9 mouse cellular contexts compared by ENCODE assay signal in genomic region chr5:41762947-41763730, GRCm38 (mm10). TPM values are rescaled to one million over a fixed set of nuclear protein-coding genes. Genes with fewer than 3 reads are reported as not detected.
DNase-seq lines count a peak whose midpoint lies in the region; ATAC-seq and TF ChIP-seq lines count a peak whose summit lies in the region.
"Had no signal": no experiment of that assay in that cellular context is flagged by ENCODE, and none has a peak within 500 bp of the region (broad histone marks: within the 10 kb centered on the region; RNA-seq: fewer than 3 reads in every experiment).

No protein-coding gene starts in this region.

- no peaks in the 10 kb centered on the region for H3K36me3 ChIP-seq in kidney, embryonic 14.5 days (ENCODE audit: control insufficient read depth, insufficient read depth, low read length)
- no peaks in the 10 kb centered on the region for H3K36me3 ChIP-seq in forebrain, embryonic 15.5 days
- H3K36me3 ChIP-seq in midbrain, embryonic 14.5 days (ENCODE audit: control insufficient read depth, insufficient read depth, low read length), result no peaks in the 10 kb centered on the region

- peak; percentile 65 for ATAC-seq in kidney, embryonic 14.5 days (ENCODE audit: low FRiP score, low TSS enrichment)
- ATAC-seq in forebrain, embryonic 15.5 days (replicated peaks), result peak; percentile 18; the same call in 1 of the 2 replicates
- no peak for ATAC-seq in midbrain, embryonic 14.5 days (ENCODE audit: low FRiP score, low TSS enrichment)

- peak overlapping the region; percentile 67 for H3K4me2 ChIP-seq in kidney, embryonic 14.5 days (replicated peaks; ENCODE audit: low read depth, low read length)
- H3K4me2 ChIP-seq in forebrain, embryonic 15.5 days (replicated peaks), result peak overlapping the region; percentile 52
- peak overlapping the region; percentile 54 for H3K4me2 ChIP-seq in midbrain, embryonic 14.5 days (ENCODE audit: low read length)

- peak overlapping the region; percentile 31 for H3K4me3 ChIP-seq in kidney, embryonic 14.5 days (ENCODE audit: low read length)
- H3K4me3 ChIP-seq in forebrain, embryonic 15.5 days, result peak overlapping the region; percentile 36
- H3K4me3 ChIP-seq in midbrain, embryonic 14.5 days (replicated peaks; ENCODE audit: low read depth, low read length), result peak overlapping the region; percentile 29
- H3K4me3 ChIP-seq in layer of hippocampus, adult 2 months, result no peak overlapping the region

- H3K27me3 ChIP-seq in kidney, embryonic 14.5 days (ENCODE audit: control insufficient read depth, insufficient read depth, low read length), result peaks cover 90% of the 10 kb centered on the region
- peaks cover 88% of the 10 kb centered on the region for H3K27me3 ChIP-seq in forebrain, embryonic 15.5 days
- H3K27me3 ChIP-seq in midbrain, embryonic 14.5 days (ENCODE audit: control insufficient read depth, insufficient read depth, low read length), result peaks cover 93% of the 10 kb centered on the region

- no peak for TF ChIP-seq CTCF in layer of hippocampus, adult 2 months (conservative IDR thresholded peaks at IDR 0.05)

- no peak overlapping the region for H3K27ac ChIP-seq in kidney, embryonic 14.5 days (ENCODE audit: low read depth, low read length)
- H3K27ac ChIP-seq in forebrain, embryonic 15.5 days (replicated peaks), result no peak overlapping the region
- no peak overlapping the region for H3K27ac ChIP-seq in midbrain, embryonic 14.5 days (replicated peaks; ENCODE audit: low read depth, low read length)
- H3K27ac ChIP-seq in layer of hippocampus, adult 2 months, result no peak overlapping the region

- no peak for DNase-seq in kidney, adult 9 months
- peak; percentile 22 to 29 for DNase-seq in adrenal gland, postnatal 36 days
- DNase-seq in midbrain, embryonic 14.5 days, result peak; percentile 40
- DNase-seq in layer of hippocampus, adult 2 months (ENCODE audit: low spot score in 2 of 2), result no peak
- DNase-seq in MN1 (ENCODE audit: low spot score), result no peak
- no peak for DNase-seq in thymus, postnatal 10 days (ENCODE audit: low spot score in 2 of 2)

- peaks cover 11% of the 10 kb centered on the region; the same call in 1 of the 2 replicates for H3K4me1 ChIP-seq in kidney, embryonic 14.5 days (ENCODE audit: control insufficient read depth, insufficient read depth, low read length)
- H3K4me1 ChIP-seq in forebrain, embryonic 15.5 days, result peaks cover 40% of the 10 kb centered on the region
- peaks cover 15% of the 10 kb centered on the region for H3K4me1 ChIP-seq in midbrain, embryonic 14.5 days (ENCODE audit: control insufficient read depth, insufficient read depth, low read length)

- no peak overlapping the region for H3K9ac ChIP-seq in kidney, embryonic 14.5 days (ENCODE audit: low read depth, low read length)
- no peak overlapping the region for H3K9ac ChIP-seq in forebrain, embryonic 15.5 days (replicated peaks)
- H3K9ac ChIP-seq in midbrain, embryonic 14.5 days (replicated peaks; ENCODE audit: low read length), result no peak overlapping the region

- WGBS in kidney, embryonic 14.5 days, result 1% methylated on average over 41 of the region's 41 CpGs
- 1% methylated on average over 41 of the region's 41 CpGs for WGBS in forebrain, embryonic 15.5 days
- under 1% methylated on average over 41 of the region's 41 CpGs for WGBS in midbrain, embryonic 14.5 days

- no peaks in the 10 kb centered on the region for H3K9me3 ChIP-seq in kidney, embryonic 14.5 days (ENCODE audit: control insufficient read depth, low read length)
- no peaks in the 10 kb centered on the region for H3K9me3 ChIP-seq in forebrain, embryonic 15.5 days
- no peaks in the 10 kb centered on the region for H3K9me3 ChIP-seq in midbrain, embryonic 14.5 days (ENCODE audit: control insufficient read depth, low read length)

RNA-seq across cellular contexts. Expression of gene Nkx3-2, which starts 1.2 kb away (rescaled TPM):
- not detected in 2 replicates for polyA plus RNA-seq in kidney, embryonic 14.5 days (2014; fragmentation: Nextera tagmentation; extraction: Ambion mirVana)
- total RNA-seq in adrenal gland, postnatal 36 days (2021), result not detected
- not detected in 2 replicates for polyA plus RNA-seq in forebrain, embryonic 15.5 days (2015; fragmentation: Nextera tagmentation; extraction: Ambion mirVana)
- not detected in 2 replicates for polyA plus RNA-seq in midbrain, embryonic 14.5 days (2014; fragmentation: Nextera tagmentation; extraction: Ambion mirVana)
- total RNA-seq in layer of hippocampus, adult 2 months (2021), result not detected
- total RNA-seq: layer of hippocampus, postnatal 10 days had no signal

RNA-seq across cellular contexts. Expression of gene Rab28, which starts 55.2 kb away (rescaled TPM):
- 59.7 and 61.8 TPM in 2 replicates for polyA plus RNA-seq in kidney, embryonic 14.5 days (2014; fragmentation: Nextera tagmentation; extraction: Ambion mirVana)
- total RNA-seq in adrenal gland, postnatal 36 days (2021), result 10 to 100 TPM; 55.6 to 60.9 TPM
- polyA plus RNA-seq in forebrain, embryonic 15.5 days (2015; fragmentation: Nextera tagmentation; extraction: Ambion mirVana), result 77.3 and 79.8 TPM in 2 replicates
- 68.4 and 76.1 TPM in 2 replicates for polyA plus RNA-seq in midbrain, embryonic 14.5 days (2014; fragmentation: Nextera tagmentation; extraction: Ambion mirVana)
- total RNA-seq in layer of hippocampus, adult 2 months (2021), result 10 to 100 TPM; 80.5 to 87.3 TPM

Comparison
In these comparisons a context has a peak if more than half of its experiments do, and no peak if none do; other contexts are left out.
1. DNase-seq: peak in adrenal gland, postnatal 36 days (2 of 2) and midbrain, embryonic 14.5 days (single experiment); none in kidney, adult 9 months (single experiment), layer of hippocampus, adult 2 months (0 of 2), MN1 (single experiment) and thymus, postnatal 10 days (0 of 2).
2. Peak in every context shown above with its lines, with median percentiles within 50 percentile points of each other: H3K4me2 ChIP-seq.